Comparison of ENCODE assay signal across 8 mouse cellular contexts in genomic region chr9:54068032-54068649, GRCm38 (mm10). TPM values are rescaled to one million over a fixed set of nuclear protein-coding genes. Genes with fewer than 3 reads are reported as not detected.
DNase-seq lines count a peak whose midpoint lies in the region; ATAC-seq and TF ChIP-seq lines count a peak whose summit lies in the region.

Gene Tnfaip8l3 (minus strand): TSS chr9:54068388.

- TF ChIP-seq CTCF in lung, postnatal 0 days (IDR thresholded peaks at IDR 0.05), result peak; percentile 10; the same call in 1 of the 2 replicates

- no peaks in the 10 kb centered on the region for H3K36me3 ChIP-seq in embryonic facial prominence, embryonic 13.5 days
- no peaks in the 10 kb centered on the region for H3K36me3 ChIP-seq in lung, postnatal 0 days (ENCODE audit: insufficient read depth, low read length)

- WGBS in embryonic facial prominence, embryonic 13.5 days, result under 1% methylated on average over 34 of the region's 35 CpGs
- 2% methylated on average over 32 of the region's 35 CpGs for WGBS in lung, postnatal 0 days

- peak within 1 kb of the TSS; percentile 72 for H3K9ac ChIP-seq in embryonic facial prominence, embryonic 13.5 days
- H3K9ac ChIP-seq in lung, postnatal 0 days (replicated peaks; ENCODE audit: low read depth), result peak within 1 kb of the TSS; percentile 34; the same call in 1 of the 2 replicates

- peaks cover 47% of the 10 kb centered on the region for H3K27me3 ChIP-seq in embryonic facial prominence, embryonic 13.5 days
- no peaks in the 10 kb centered on the region; the same call in none of the 2 replicates for H3K27me3 ChIP-seq in lung, postnatal 0 days (replicated peaks; ENCODE audit: insufficient read depth, low read length)

- H3K4me2 ChIP-seq in embryonic facial prominence, embryonic 13.5 days, result peak within 1 kb of the TSS; percentile 99
- H3K4me2 ChIP-seq in lung, postnatal 0 days (replicated peaks; ENCODE audit: low read depth, low read length), result peak within 1 kb of the TSS; percentile 82

- H3K4me3 ChIP-seq in embryonic facial prominence, embryonic 13.5 days, result peak within 1 kb of the TSS; percentile 56
- peak within 1 kb of the TSS; percentile 51 for H3K4me3 ChIP-seq in lung, postnatal 0 days (ENCODE audit: low read depth, low read length)

- no peak within 1 kb of the TSS for H3K27ac ChIP-seq in embryonic facial prominence, embryonic 13.5 days
- 0 out of 2 replicates have a peak within 1 kb of the TSS, but pooled peaks have one; percentile 28 for H3K27ac ChIP-seq in lung, postnatal 0 days (ENCODE audit: low read length)

- TF ChIP-seq EP300 in lung, postnatal 0 days (IDR thresholded peaks at IDR 0.05), result no peak

- ATAC-seq in embryonic facial prominence, embryonic 13.5 days (ENCODE audit: insufficient number of reproducible peaks, insufficient read depth, low FRiP score, low TSS enrichment, low read depth), result peak; percentile 76; the same call in 1 of the 2 replicates
- peak; percentile 83 for ATAC-seq in lung, postnatal 0 days
- no peak for ATAC-seq in monocyte, adult 5-6 weeks (replicated peaks; ENCODE audit: insufficient number of reproducible peaks, low FRiP score, low TSS enrichment, poor library complexity, severe bottlenecking)

- intact Hi-C loops in heart, postnatal 10 days (cut with DNase I), result no loop called here

- peaks cover 21% of the 10 kb centered on the region for H3K4me1 ChIP-seq in embryonic facial prominence, embryonic 13.5 days
- H3K4me1 ChIP-seq in lung, postnatal 0 days (ENCODE audit: insufficient read depth, low read depth, low read length), result no peaks in the 10 kb centered on the region; the same call in 1 of the 2 replicates

- no peaks in the 10 kb centered on the region for H3K9me3 ChIP-seq in embryonic facial prominence, embryonic 13.5 days
- no peaks in the 10 kb centered on the region for H3K9me3 ChIP-seq in lung, postnatal 0 days (ENCODE audit: low read length)

- peak; percentile 39 to 43 for DNase-seq in left cerebral cortex, adult 18-20 months (ENCODE audit: low spot score in 2 of 2)
- DNase-seq in left cerebral cortex, adult 11 months (ENCODE audit: low spot score), result no peak
- DNase-seq in heart, postnatal 10 days, result peak; percentile 9 to 34
- DNase-seq in kidney, postnatal 4 days, result peak; percentile 49 to 74
- DNase-seq in lung, postnatal 0 days (ENCODE audit: low spot score), result peak; percentile 43
- peak; percentile 60 for DNase-seq in retina, embryonic 14.5 days (ENCODE audit: low spot score)

RNA-seq across cellular contexts. Expression of gene Tnfaip8l3, which starts in this region (rescaled TPM):
- total RNA-seq in left cerebral cortex, adult 18-20 months (2021), result 10 to 100 TPM in 1 of 2 experiments, 1 to 10 TPM in 1; 9.1 to 11.7 TPM
- 0.86 and 1.3 TPM in 2 replicates for polyA plus RNA-seq in embryonic facial prominence, embryonic 13.5 days (2015; fragmentation: Nextera tagmentation; extraction: Ambion mirVana)
- under 1 TPM; 0.22 to 0.32 TPM for total RNA-seq in heart, postnatal 10 days (2021)
- polyA plus RNA-seq in lung, postnatal 0 days (2015; fragmentation: Nextera tagmentation; extraction: Ambion mirVana), result 1.3 and 1.7 TPM in 2 replicates
- total RNA-seq in monocyte, adult 5-6 weeks (2017), result not detected in 3 replicates

Comparison
In these comparisons a context has a peak if more than half of its experiments do, and no peak if none do; other contexts are left out.
1. RNA of gene Tnfaip8l3 (total RNA-seq): 9.1 to 11.7 TPM in left cerebral cortex, adult 18-20 months; 0.22 to 0.32 TPM in heart, postnatal 10 days and not detected in monocyte, adult 5-6 weeks; every median in the first group is over 4 times any median in the second.
2. Peak in DNase-seq in heart, postnatal 10 days; RNA of the gene not detected or under 1 TPM.